Mouse (Mus musculus) liver, adult 2 months (tissue): ENCODE results near the gene Klhl41. TPM values are rescaled to one million over a fixed set of nuclear protein-coding genes. Genes with fewer than 3 reads are reported as not detected.

ENCODE experiments used
- DNase-seq: peaks from one replicate; pipeline ENCODE4 v3.0.0-alpha.2; 2011; ENCODE audit warnings: low read depth, low spot score; ENCODE audit errors: extremely low read depth
- H3K27ac ChIP-seq: fragments of 200-500 bp; replicated peaks from 2 replicates; pipeline ENCODE4 v1.5.1; 2012; ENCODE audit warnings: low read depth, mild to moderate bottlenecking, control low read depth, inconsistent platforms, low read length; ENCODE audit not compliant: insufficient read depth
- H3K27me3 ChIP-seq: fragments of 200-500 bp; 2 replicates; pipeline ENCODE4 v1.6.1; 2012; ENCODE audit warnings: mild to moderate bottlenecking, moderate library complexity, low read length, inconsistent platforms; ENCODE audit not compliant: control insufficient read depth, insufficient read depth
- H3K36me3 ChIP-seq: fragments of 200-500 bp; 2 replicates; pipeline ENCODE4 v1.6.1; 2012; ENCODE audit warnings: low read length, inconsistent platforms; ENCODE audit not compliant: control insufficient read depth, insufficient read depth
- H3K4me1 ChIP-seq: fragments of 200-500 bp; 2 replicates; pipeline ENCODE4 v1.6.1; 2011; ENCODE audit warnings: low read length; ENCODE audit not compliant: control insufficient read depth, insufficient read depth
- H3K4me3 ChIP-seq: fragments of 200-500 bp; 2 replicates; pipeline ENCODE4 v1.5.1; 2011; ENCODE audit warnings: low read depth, mild to moderate bottlenecking, control low read depth, low read length, moderate library complexity; ENCODE audit not compliant: insufficient read depth
- H3K79me2 ChIP-seq: fragments of 200-500 bp; 2 replicates; pipeline ENCODE4 v1.6.1; 2012; ENCODE audit warnings: inconsistent platforms, mild to moderate bottlenecking, low read length, moderate library complexity; ENCODE audit not compliant: control insufficient read depth, insufficient read depth
- H3K9ac ChIP-seq: fragments of 200-500 bp; 2 replicates; pipeline ENCODE4 v1.6.1; 2012; ENCODE audit warnings: low read depth, mild to moderate bottlenecking, control low read depth, inconsistent platforms, low read length
- CTCF ChIP-seq: fragments of 200-500 bp; IDR thresholded peaks from 2 replicates; pipeline ENCODE4 v1.5.1; 2011; ENCODE audit warnings: low read depth, low read length, control low read depth
- POLR2A ChIP-seq: fragments of 200-500 bp; IDR thresholded peaks from 2 replicates; pipeline ENCODE4 v1.6.1; 2011; ENCODE audit warnings: low read length, control low read depth; ENCODE audit not compliant: insufficient read depth; ENCODE audit errors: extremely low read depth
- WGBS: fragments of 180-500 bp; shearing (Covaris S2); methylation state at CpG from one replicate; pipeline ENCODE4 v1.1.7; 2018; 5-methylcytosine and 5-hydroxymethylcytosine counted together
- polyA plus RNA-seq: library from polyadenylated mRNA; depleted of rRNA; stranded (reverse); fragments of >200 nt; gene quantifications from 2 replicates; pipeline ENCODE4 v1.2.3, GENCODE M21; 2012
- total RNA-seq: library from RNA; depleted of rRNA; stranded (reverse); fragments of >200 nt; gene quantifications from 2 replicates; pipeline ENCODE4 v1.2.3, GENCODE M21; 2014

The Klhl41 gene
- total and polyA plus RNA-seq, 2 experiments = 0.02 to 0.37 TPM

GRCm38 (mm10) chr2:69713626-69714014 lies 43.7 kb downstream of the Klhl41 start:
- peaks cover 12% of the 10 kb centered on the region for H3K36me3 ChIP-seq
- H3K4me1 ChIP-seq = peaks cover 3% of the 10 kb centered on the region; the same call in 1 of the 2 replicates
- DNase-seq = no peak
- TF ChIP-seq CTCF = no peak
- TF ChIP-seq POLR2A = no peak
- H3K27ac ChIP-seq = no peak overlapping the region
- H3K9ac ChIP-seq = no peak overlapping the region
- H3K4me3 ChIP-seq = no peak overlapping the region
- WGBS = 21% methylated on average over 4 of the region's 4 CpGs
- H3K79me2 ChIP-seq = no peaks in the 10 kb centered on the region
- no peaks in the 10 kb centered on the region for H3K27me3 ChIP-seq

- DNase-seq = no peak
- no peak overlapping the region for H3K4me3 ChIP-seq
- 79% methylated on average over 5 of the region's 5 CpGs for WGBS
Measured at GRCm38 (mm10) chr2:69714126-69714525, 44.2 kb downstream of the Klhl41 start.

GRCm38 (mm10) chr2:69716483-69716882 lies 46.6 kb downstream of the Klhl41 start:
- Histone ChIP-seq H3K9ac (no peak overlapping the region), H3K36me3 (no peaks in the 10 kb centered on the region), H3K4me3 (no peak overlapping the region), H3K79me2 (no peaks in the 10 kb centered on the region), H3K4me1 (peaks cover 3% of the 10 kb centered on the region; the same call in 1 of the 2 replicates), H3K27me3 (no peaks in the 10 kb centered on the region), H3K27ac (no peak overlapping the region)
- DNase-seq = no peak
- TF ChIP-seq POLR2A = no peak
- TF ChIP-seq CTCF = no peak
- 69% methylated on average over 3 of the region's 3 CpGs for WGBS

More at GRCm38 (mm10) chr2:69714126-69714525, 44.2 kb downstream of the Klhl41 start:
- H3K4me1 ChIP-seq = peaks cover 3% of the 10 kb centered on the region; the same call in 1 of the 2 replicates
- TF ChIP-seq CTCF = no peak
- TF ChIP-seq POLR2A = no peak
- H3K27ac ChIP-seq = no peak overlapping the region
- H3K79me2 ChIP-seq = no peaks in the 10 kb centered on the region
- H3K9ac ChIP-seq = no peak overlapping the region
- H3K27me3 ChIP-seq = no peaks in the 10 kb centered on the region
- H3K36me3 ChIP-seq = peaks cover 9% of the 10 kb centered on the region

GRCm38 (mm10) chr2:69719121-69719520 lies 49.2 kb downstream of the Klhl41 start:
- 81% methylated on average over 1 of the region's 1 CpGs for WGBS
- no peaks in the 10 kb centered on the region for H3K79me2 ChIP-seq
- no peak overlapping the region for H3K4me3 ChIP-seq
- no peak for TF ChIP-seq POLR2A
- TF ChIP-seq CTCF = no peak
- H3K27me3 ChIP-seq = no peaks in the 10 kb centered on the region
- no peak overlapping the region for H3K27ac ChIP-seq
- H3K4me1 ChIP-seq = peaks cover 4% of the 10 kb centered on the region
- no peak overlapping the region for H3K9ac ChIP-seq
- no peak for DNase-seq
- H3K36me3 ChIP-seq = no peaks in the 10 kb centered on the region

DNA sequence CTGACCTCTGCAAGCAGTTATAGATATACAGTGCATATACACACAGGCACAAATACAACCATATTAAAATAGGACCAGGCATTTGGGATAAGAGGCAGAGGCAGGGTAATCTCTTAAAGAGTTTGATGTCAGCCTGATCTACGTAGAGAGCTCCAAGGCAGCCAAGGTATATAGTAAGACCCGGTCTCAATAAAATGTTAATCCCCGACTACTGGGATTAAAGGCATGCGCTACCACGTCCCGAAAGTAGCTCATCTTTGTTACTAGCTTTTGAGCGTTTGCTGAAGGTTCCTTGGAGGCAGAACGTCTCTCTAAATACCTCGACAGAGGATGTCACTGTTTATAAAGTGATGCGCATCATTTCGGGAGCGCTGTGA lies 52.3 kb downstream of the Klhl41 start, which contains the start of gene Ppig:
TSS of gene Ppig (plus strand) at position 273 of the 377 bp plus-strand sequence.
- WGBS = 5% methylated on average over 12 of the region's 12 CpGs
- DNase-seq = peak; percentile 9
- Histone ChIP-seq H3K4me3 (peak within 1 kb of the TSS; percentile 92), H3K36me3 (no peaks in the 10 kb centered on the region), H3K9ac (peak within 1 kb of the TSS; percentile 93), H3K4me1 (peaks cover 8% of the 10 kb centered on the region), H3K27me3 (no peaks in the 10 kb centered on the region), H3K79me2 (peaks cover 3% of the 10 kb centered on the region; the same call in 1 of the 2 replicates), H3K27ac (peak within 1 kb of the TSS; percentile 93)
- TF ChIP-seq CTCF = no peak

DNA sequence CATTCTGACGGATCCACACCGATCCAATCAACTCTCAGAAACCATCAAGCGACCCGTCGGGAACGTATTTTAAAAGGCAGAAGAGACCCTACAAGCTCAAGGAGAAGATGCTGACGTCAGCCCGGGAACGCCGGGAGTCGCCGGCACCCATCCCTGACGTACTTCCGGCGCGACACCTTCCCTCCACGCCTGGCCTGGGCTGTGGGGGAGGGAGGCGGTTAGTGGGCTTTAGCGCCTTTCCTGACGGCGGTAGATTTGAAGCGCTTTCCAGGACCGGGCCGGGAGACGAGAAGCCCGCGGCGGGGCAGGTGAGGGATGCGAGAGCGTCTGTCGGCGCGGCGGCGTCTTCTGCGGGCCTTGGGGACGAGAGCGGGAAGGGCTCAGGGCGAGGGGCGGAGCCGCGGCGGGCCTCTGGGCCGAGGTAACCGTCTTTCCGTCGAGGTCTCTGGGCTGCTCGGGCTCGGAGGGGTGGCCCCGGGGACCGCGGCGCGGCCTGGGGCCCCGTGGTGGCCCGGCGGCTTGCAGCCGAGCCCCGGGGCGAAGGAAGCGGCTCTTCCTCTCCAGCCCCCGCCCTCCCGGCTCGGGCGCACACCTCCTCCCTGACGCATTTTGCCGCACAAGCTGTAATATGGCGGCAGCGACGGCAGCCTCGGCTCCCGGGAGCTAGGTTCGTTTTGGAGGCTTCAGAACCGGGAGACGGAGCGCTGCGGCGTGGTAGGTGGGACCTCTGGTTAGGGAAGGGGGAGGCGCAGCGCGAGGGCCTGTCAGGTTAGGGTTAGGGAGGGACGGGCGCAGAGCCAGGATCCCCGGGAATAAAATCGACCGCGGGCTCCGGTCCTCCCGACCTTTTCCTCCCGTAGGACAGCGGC lies 53.0 kb downstream of the Klhl41 start:
- WGBS = under 1% methylated on average over 91 of the region's 91 CpGs
- Histone ChIP-seq H3K27me3 (no peaks in the 10 kb centered on the region), H3K79me2 (peaks cover 3% of the 10 kb centered on the region; the same call in 1 of the 2 replicates), H3K27ac (peak overlapping the region; percentile 93), H3K36me3 (no peaks in the 10 kb centered on the region), H3K4me3 (peak overlapping the region; percentile 92), H3K4me1 (peaks cover 8% of the 10 kb centered on the region), H3K9ac (peak overlapping the region; percentile 93)
- DNase-seq = peak; percentile 85
- TF ChIP-seq CTCF (no peak), POLR2A (peak; percentile 46; the same call in 1 of the 2 replicates)
